Mouse (Mus musculus) cortical plate, adult 2 months (tissue): ENCODE measurements around the gene Dus4l.

Experiments used
- CTCF ChIP-seq: fragments of 200-500 bp; IDR thresholded peaks from 2 replicates; pipeline ENCODE4 v1.5.1; 2011; ENCODE audit warnings: mild to moderate bottlenecking, control low read depth, low read length; ENCODE audit not compliant: insufficient read depth; ENCODE audit errors: extremely low read depth
- POLR2A ChIP-seq: fragments of 200-500 bp; IDR thresholded peaks from 2 replicates; pipeline ENCODE4 v1.6.1; 2011; ENCODE audit warnings: mild to moderate bottlenecking, low read length, control low read depth; ENCODE audit not compliant: insufficient read depth; ENCODE audit errors: extremely low read depth

GRCm38 (mm10) chr12:31634343-31635239 is 20.0 kb downstream of the Dus4l start, which contains the start of gene Bcap29:
- TF ChIP-seq CTCF (no peak), POLR2A (no peak)
